In the genomic region with DNA sequence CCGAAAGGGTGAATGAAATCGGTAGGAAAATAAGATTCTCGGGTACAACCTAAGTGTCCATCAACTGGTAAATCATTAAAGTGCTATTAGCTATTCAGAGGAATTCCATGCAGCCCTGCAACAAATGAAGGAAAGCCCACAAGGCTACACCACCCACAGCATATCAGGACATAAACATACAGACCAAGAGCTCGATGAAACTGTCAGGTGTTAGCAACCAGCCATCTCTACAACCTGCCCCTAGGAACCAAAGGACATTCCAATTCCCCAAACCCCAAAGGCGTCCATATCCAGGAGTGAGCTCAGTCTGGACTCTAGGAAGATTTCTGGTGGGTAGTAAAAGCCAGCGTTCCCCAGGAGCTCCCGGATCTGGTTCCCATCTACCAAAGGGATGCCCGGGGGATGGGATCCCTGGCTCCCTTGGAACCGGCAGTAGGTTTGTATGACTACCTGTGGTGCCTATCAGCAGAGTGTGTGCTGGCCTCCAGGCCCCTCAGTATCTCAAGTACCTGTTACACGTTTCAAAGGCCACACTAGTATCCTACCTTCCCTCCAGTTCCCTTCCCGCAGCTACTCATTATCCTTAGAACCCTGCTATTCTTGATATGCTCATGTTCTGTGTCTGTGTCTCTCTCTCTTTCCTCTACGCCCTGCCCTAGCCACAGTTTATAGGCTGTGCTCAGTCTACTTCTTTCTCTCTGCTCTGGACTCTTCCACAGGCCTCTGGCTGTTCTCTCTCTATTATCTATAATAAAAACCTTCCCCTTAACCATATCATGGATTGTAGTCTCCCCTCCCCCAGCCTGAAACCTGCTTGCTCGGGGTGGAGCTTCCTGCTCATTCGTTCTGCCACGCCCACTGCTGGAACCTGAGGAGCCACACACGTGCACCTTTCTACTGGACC, we compare ENCODE assay signal across 11 mouse cellular contexts. TPM values are rescaled to one million over a fixed set of nuclear protein-coding genes. Genes with fewer than 3 reads are reported as not detected.
DNase-seq lines count a peak whose midpoint lies in the region; ATAC-seq and TF ChIP-seq lines count a peak whose summit lies in the region.
"Had no signal": no experiment of that assay in that cellular context is flagged by ENCODE, and none has a peak within 500 bp of the region (broad histone marks: within the 10 kb centered on the region; RNA-seq: fewer than 3 reads in every experiment).

No protein-coding gene starts in this region.

- H3K27ac ChIP-seq in heart, embryonic 16.5 days (ENCODE audit: low read length), result no peak overlapping the region
- H3K27ac ChIP-seq in liver, embryonic 16.5 days (ENCODE audit: low read length), result peak overlapping the region; percentile 74

- H3K27me3 ChIP-seq in heart, embryonic 16.5 days (ENCODE audit: control insufficient read depth, insufficient read depth, low read length), result no peaks in the 10 kb centered on the region
- no peaks in the 10 kb centered on the region for H3K27me3 ChIP-seq in G1E (ENCODE audit: insufficient read depth, low read length)
- H3K27me3 ChIP-seq in liver, embryonic 16.5 days (ENCODE audit: control insufficient read depth, insufficient read depth, low read depth, low read length), result no peaks in the 10 kb centered on the region

- H3K9ac ChIP-seq in heart, embryonic 16.5 days (ENCODE audit: low read length), result no peak overlapping the region
- peak overlapping the region; percentile 39 for H3K9ac ChIP-seq in liver, embryonic 16.5 days (ENCODE audit: low read depth, low read length)

- 34% methylated on average over 14 of the region's 16 CpGs for whole genome bisulfite sequencing in heart, embryonic 16.5 days
- 21% methylated on average over 15 of the region's 16 CpGs for WGBS in liver, embryonic 16.5 days (ENCODE audit: insufficient replicate concordance)

- H3K4me1 ChIP-seq in heart, embryonic 16.5 days (ENCODE audit: control insufficient read depth, insufficient read depth, low read length), result peaks cover 8% of the 10 kb centered on the region
- H3K4me1 ChIP-seq in G1E (ENCODE audit: insufficient read depth, low read depth, low read length), result peaks cover 10% of the 10 kb centered on the region
- peaks cover 9% of the 10 kb centered on the region for H3K4me1 ChIP-seq in liver, embryonic 16.5 days (ENCODE audit: control insufficient read depth, low read depth, low read length)

- no peak overlapping the region for H3K4me3 ChIP-seq in heart, embryonic 16.5 days (ENCODE audit: low read length)
- peak overlapping the region; percentile 23; the same call in 1 of the 2 replicates for H3K4me3 ChIP-seq in G1E (ENCODE audit: low read depth, low read length)
- peak overlapping the region; percentile 1; the same call in 1 of the 2 replicates for H3K4me3 ChIP-seq in liver, embryonic 16.5 days (ENCODE audit: low read depth, low read length)

- intact Hi-C loops in left cerebral cortex, postnatal 10 days (cut with DNase I), result no loop called here

- no peak for DNase-seq in heart, adult 9 months (ENCODE audit: low spot score in 2 of 2)
- DNase-seq in G1E (ENCODE audit: low spot score), result no peak
- no peak for DNase-seq in left cerebral cortex, postnatal 10 days (ENCODE audit: extremely low spot score in 1 of 2, low spot score in 2 of 2)
- no peak for DNase-seq in right cerebral cortex, adult 18-20 months
- DNase-seq in ovary, postnatal 36 days (ENCODE audit: low spot score), result no peak
- DNase-seq: thymus, postnatal 4 days had no signal

- no peak for ATAC-seq in heart, embryonic 16.5 days (replicated peaks; ENCODE audit: extremely low read depth, insufficient read depth, low FRiP score)
- no peak for ATAC-seq in G1E (ENCODE audit: extremely low read depth, insufficient number of reproducible peaks, low FRiP score, poor library complexity, severe bottlenecking)
- peak; percentile 32 to 48; a peak in 1 of 4 replicates for ATAC-seq in hematopoietic stem cell, adult 5-6 weeks (replicated peaks in 1 of 2; ENCODE audit: insufficient read depth in 1 of 2, low FRiP score in 2 of 2, low TSS enrichment in 1 of 2, low read depth in 1 of 2, poor library complexity in 2 of 2, severe bottlenecking in 2 of 2)
- peak; percentile 87 for ATAC-seq in liver, embryonic 16.5 days (ENCODE audit: low read depth)

- H3K9me3 ChIP-seq in heart, embryonic 16.5 days (replicated peaks; ENCODE audit: control insufficient read depth, low read length), result no peaks in the 10 kb centered on the region
- no peaks in the 10 kb centered on the region for H3K9me3 ChIP-seq in G1E (replicated peaks)
- no peaks in the 10 kb centered on the region for H3K9me3 ChIP-seq in liver, embryonic 16.5 days (replicated peaks; ENCODE audit: control insufficient read depth, low read length)

- TF ChIP-seq CTCF in G1E (IDR thresholded peaks at IDR 0.05; ENCODE audit: low read depth, low read length), result no peak

- peak overlapping the region; percentile 54 for H3K4me2 ChIP-seq in heart, embryonic 16.5 days (ENCODE audit: low read depth, low read length)
- peak overlapping the region; percentile 48 for H3K4me2 ChIP-seq in liver, embryonic 16.5 days (ENCODE audit: low read depth, low read length)

- no peaks in the 10 kb centered on the region for H3K36me3 ChIP-seq in heart, embryonic 16.5 days (ENCODE audit: control insufficient read depth, insufficient read depth)
- H3K36me3 ChIP-seq in G1E (replicated peaks), result peaks cover 33% of the 10 kb centered on the region
- no peaks in the 10 kb centered on the region for H3K36me3 ChIP-seq in liver, embryonic 16.5 days (ENCODE audit: control insufficient read depth, insufficient read depth)

RNA-seq across cellular contexts. Expression of gene Cdc42, which starts 23.4 kb away (rescaled TPM):
- 497 and 514 TPM in 2 replicates for polyA plus RNA-seq in heart, embryonic 16.5 days (2015; fragmentation: Nextera tagmentation; extraction: Ambion mirVana)
- total RNA-seq in G1E (2014; fragmentation: Nextera tagmentation) (398 and 443 TPM in 2 replicates), G1E (2017) (557 and 569 TPM in 2 replicates)
- 16.3 and 21.0 TPM in 2 replicates for polyA plus RNA-seq in G1E (2012)
- total RNA-seq in hematopoietic stem cell, adult 5-6 weeks (2017), result 486 and 545 TPM in 2 replicates
- polyA plus RNA-seq in liver, embryonic 16.5 days (2015; fragmentation: Nextera tagmentation; extraction: Ambion mirVana), result 235 and 242 TPM in 2 replicates
- total RNA-seq in left cerebral cortex, postnatal 10 days (2021), result 100 to 1,000 TPM; 497 to 507 TPM

RNA-seq across cellular contexts. Expression of gene Cela3a, which starts 28.6 kb away (rescaled TPM):
- not detected in 2 replicates for polyA plus RNA-seq in heart, embryonic 16.5 days (2015; fragmentation: Nextera tagmentation; extraction: Ambion mirVana)
- not detected in 2 replicates for total RNA-seq in G1E (2014; fragmentation: Nextera tagmentation)
- total RNA-seq in G1E (2017), result not detected in 2 replicates
- not detected in 2 replicates for polyA plus RNA-seq in G1E (2012)
- not detected in 2 replicates for total RNA-seq in hematopoietic stem cell, adult 5-6 weeks (2017)
- polyA plus RNA-seq in liver, embryonic 16.5 days (2015; fragmentation: Nextera tagmentation; extraction: Ambion mirVana), result not detected in 2 replicates
- not detected for total RNA-seq in left cerebral cortex, postnatal 10 days (2021)
- total RNA-seq: gastrocnemius, adult 8-10 months; left cerebral cortex, postnatal 36 days had no signal

RNA-seq across cellular contexts. Expression of gene Cela3b, which starts 49.4 kb away (rescaled TPM):
- 0.35 TPM in 1 of 2 replicates, not detected in the other for polyA plus RNA-seq in heart, embryonic 16.5 days (2015; fragmentation: Nextera tagmentation; extraction: Ambion mirVana)
- not detected in 2 replicates for total RNA-seq in G1E (2014; fragmentation: Nextera tagmentation)
- not detected in 2 replicates for total RNA-seq in G1E (2017)
- polyA plus RNA-seq in G1E (2012), result not detected in 2 replicates
- not detected in 2 replicates for total RNA-seq in hematopoietic stem cell, adult 5-6 weeks (2017)
- 0.46 and 6.1 TPM in 2 replicates for polyA plus RNA-seq in liver, embryonic 16.5 days (2015; fragmentation: Nextera tagmentation; extraction: Ambion mirVana)
- total RNA-seq in left cerebral cortex, postnatal 10 days (2021), result not detected
- total RNA-seq: gastrocnemius, adult 8-10 months; left cerebral cortex, postnatal 36 days had no signal

Comparison
In these comparisons a context has a peak if more than half of its experiments do, and no peak if none do; other contexts are left out.
1. ATAC-seq: peak in hematopoietic stem cell, adult 5-6 weeks (2 of 2) and liver, embryonic 16.5 days (single experiment); none in heart, embryonic 16.5 days (single experiment) and G1E (single experiment).